Mouse (Mus musculus): ENCODE results near the gene Uck2.

- TF ChIP-seq POLR2A (IDR thresholded peaks at IDR 0.05; ENCODE audit: extremely low read depth, insufficient read depth, low read length) (no peak), CTCF (IDR thresholded peaks at IDR 0.05; ENCODE audit: extremely low read depth, insufficient read depth, low read length) (no peak)
Measured at GRCm38 (mm10) chr1:167204421-167204820, 80.7 kb downstream of the Uck2 start.
